Mouse (Mus musculus) adrenal gland, postnatal 36 days (tissue): ENCODE data around the gene Vti1a. TPM values are rescaled to one million over a fixed set of nuclear protein-coding genes. Genes with fewer than 3 reads are reported as not detected.

Experiments
- DNase-seq, 2 experiments: peaks; one replicate each; pipeline ENCODE4 v3.0.0; 2021; ENCODE audit warnings: mixed read lengths in 1 of 2
- long read RNA-seq, 2 experiments: library from polyadenylated mRNA; stranded (forward); transcript quantifications; one replicate each; pipeline ENCODE4 v2.0.0; 2021; ENCODE audit warnings: borderline sequencing depth in 2 of 2
- total RNA-seq, 2 experiments: library from RNA; stranded (reverse); gene quantifications; 2 replicates each; pipeline ENCODE4 v1.2.3; 2021

Gene Vti1a
- total RNA-seq: 10 to 100 TPM; 33.5 to 37.4 TPM
- long read RNA-seq, experiment 1, full-length matches to known transcripts: 18 of 38 reads
- long read RNA-seq, experiment 1, partial matches to known transcripts: 7 of 38 reads
- long read RNA-seq, experiment 1, other reads (novel, unspliced or antisense): 13 of 38 reads
- long read RNA-seq, experiment 2, partial matches to known transcripts: 2 of 17 reads
- long read RNA-seq, experiment 2, other reads (novel, unspliced or antisense): 12 of 17 reads

GRCm38 (mm10) chr19:55316109-55316714, at the start of gene Vti1a:
Vti1a (plus strand) TSS chr19:55316295.
- peak; percentile 89 to 90 for DNase-seq

- DNase-seq: no peak
Observed at GRCm38 (mm10) chr19:55266786-55267185, 49.3 kb upstream of the Vti1a start.

GRCm38 (mm10) chr19:55268150-55268549, 47.9 kb upstream of the Vti1a start:
- no peak for DNase-seq

GRCm38 (mm10) chr19:55269051-55269450, 47.0 kb upstream of the Vti1a start:
- no peak for DNase-seq

GRCm38 (mm10) chr19:55271448-55271847, 44.6 kb upstream of the Vti1a start:
- no peak for DNase-seq

- DNase-seq: no peak
Observed at GRCm38 (mm10) chr19:55273340-55273739, 42.8 kb upstream of the Vti1a start.

- DNase-seq: no peak
Observed at GRCm38 (mm10) chr19:55276100-55276499, 40.0 kb upstream of the Vti1a start.

GRCm38 (mm10) chr19:55276770-55277169, 39.3 kb upstream of the Vti1a start:
- DNase-seq: no peak

- no peak for DNase-seq
Observed at GRCm38 (mm10) chr19:55284093-55284492, 32.0 kb upstream of the Vti1a start.

GRCm38 (mm10) chr19:55286034-55286433, 30.1 kb upstream of the Vti1a start:
- DNase-seq: no peak

GRCm38 (mm10) chr19:55288974-55289373, 27.1 kb upstream of the Vti1a start:
- DNase-seq: no peak

- DNase-seq: no peak
Observed at GRCm38 (mm10) chr19:55290621-55291270, 25.3 kb upstream of the Vti1a start.

- DNase-seq: no peak
Observed at GRCm38 (mm10) chr19:55292210-55292850, 23.8 kb upstream of the Vti1a start.

GRCm38 (mm10) chr19:55293175-55293574, 22.9 kb upstream of the Vti1a start:
- no peak for DNase-seq

- no peak for DNase-seq
Observed at GRCm38 (mm10) chr19:55295075-55295474, 21.0 kb upstream of the Vti1a start.

- no peak for DNase-seq
Observed at GRCm38 (mm10) chr19:55295556-55295955, 20.5 kb upstream of the Vti1a start.

- peak; percentile 25 to 29 for DNase-seq
Observed at GRCm38 (mm10) chr19:55296301-55296700, 19.8 kb upstream of the Vti1a start.

GRCm38 (mm10) chr19:55297489-55297888, 18.6 kb upstream of the Vti1a start:
- DNase-seq: no peak

- DNase-seq: no peak
Observed at GRCm38 (mm10) chr19:55297961-55298360, 18.1 kb upstream of the Vti1a start.

- no peak for DNase-seq
Observed at GRCm38 (mm10) chr19:55299378-55299777, 16.7 kb upstream of the Vti1a start.

GRCm38 (mm10) chr19:55300525-55300924, 15.6 kb upstream of the Vti1a start:
- DNase-seq: no peak

GRCm38 (mm10) chr19:55305024-55305423, 11.1 kb upstream of the Vti1a start:
- no peak for DNase-seq

- no peak for DNase-seq
Observed at GRCm38 (mm10) chr19:55311874-55312273, 4.2 kb upstream of the Vti1a start.
